13 mouse cellular contexts compared by ENCODE assay signal in the genomic region with DNA sequence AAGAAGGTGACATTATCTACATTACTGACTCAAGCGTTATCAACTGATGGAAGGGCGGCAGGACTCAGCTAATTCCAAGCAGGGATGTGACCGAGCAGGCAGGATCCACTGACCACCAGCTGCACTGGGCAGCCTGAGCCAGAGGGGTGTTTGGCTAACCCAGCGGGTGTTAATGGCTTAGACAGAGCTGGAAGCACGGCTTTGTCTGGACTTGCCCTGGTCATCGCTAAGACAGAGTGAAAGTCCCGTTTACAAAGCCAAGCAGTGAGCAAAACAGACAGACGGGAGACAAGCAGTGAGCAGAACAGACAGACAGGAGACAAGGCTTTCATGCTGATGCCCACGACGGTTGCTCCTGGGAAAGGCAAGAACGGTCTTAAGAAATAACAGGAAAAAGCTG. TPM values are rescaled to one million over a fixed set of nuclear protein-coding genes. Genes with fewer than 3 reads are reported as not detected.
DNase-seq lines count a peak whose midpoint lies in the region; ATAC-seq lines count a peak whose summit lies in the region.
"Had no signal": no experiment of that assay in that cellular context is flagged by ENCODE, and none has a peak within 500 bp of the region (broad histone marks: within the 10 kb centered on the region; RNA-seq: fewer than 3 reads in every experiment).

No protein-coding gene starts in this region.

- no peaks in the 10 kb centered on the region for H3K9me3 ChIP-seq in forebrain, embryonic 12.5 days
- no peaks in the 10 kb centered on the region for H3K9me3 ChIP-seq in forebrain, embryonic 15.5 days
- H3K9me3 ChIP-seq in midbrain, embryonic 11.5 days (ENCODE audit: control insufficient read depth, low read length), result no peaks in the 10 kb centered on the region
- H3K9me3 ChIP-seq in midbrain, embryonic 15.5 days, result no peaks in the 10 kb centered on the region
- H3K9me3 ChIP-seq in limb, embryonic 13.5 days, result no peaks in the 10 kb centered on the region
- H3K9me3 ChIP-seq: embryonic facial prominence, embryonic 12.5 days had no signal

- no peak overlapping the region for H3K4me3 ChIP-seq in forebrain, embryonic 12.5 days (replicated peaks)
- no peak overlapping the region for H3K4me3 ChIP-seq in forebrain, embryonic 15.5 days
- no peak overlapping the region for H3K4me3 ChIP-seq in midbrain, embryonic 11.5 days (ENCODE audit: low read depth, low read length)
- H3K4me3 ChIP-seq in midbrain, embryonic 15.5 days, result no peak overlapping the region
- H3K4me3 ChIP-seq in limb, embryonic 13.5 days, result no peak overlapping the region
- H3K4me3 ChIP-seq: embryonic facial prominence, embryonic 12.5 days had no signal

- 0 out of 2 replicates have a peak overlapping the region, but pooled peaks have one; percentile 1 for H3K9ac ChIP-seq in forebrain, embryonic 12.5 days
- H3K9ac ChIP-seq in forebrain, embryonic 15.5 days (replicated peaks), result no peak overlapping the region
- H3K9ac ChIP-seq in midbrain, embryonic 11.5 days (ENCODE audit: low read length), result 0 out of 2 replicates have a peak overlapping the region, but pooled peaks have one; percentile 17
- H3K9ac ChIP-seq in midbrain, embryonic 15.5 days, result no peak overlapping the region
- no peak overlapping the region for H3K9ac ChIP-seq in limb, embryonic 13.5 days
- H3K9ac ChIP-seq: embryonic facial prominence, embryonic 12.5 days had no signal

- H3K4me2 ChIP-seq in forebrain, embryonic 12.5 days, result 0 out of 2 replicates have a peak overlapping the region, but pooled peaks have one; percentile 23
- no peak overlapping the region for H3K4me2 ChIP-seq in forebrain, embryonic 15.5 days (replicated peaks)
- peak overlapping the region; percentile 2 for H3K4me2 ChIP-seq in midbrain, embryonic 11.5 days
- H3K4me2 ChIP-seq in midbrain, embryonic 15.5 days, result no peak overlapping the region
- H3K4me2 ChIP-seq in limb, embryonic 13.5 days (replicated peaks), result peak overlapping the region; percentile 19; the same call in 1 of the 2 replicates
- H3K4me2 ChIP-seq: embryonic facial prominence, embryonic 12.5 days had no signal

- peaks cover 8% of the 10 kb centered on the region; the same call in 1 of the 2 replicates for H3K27me3 ChIP-seq in forebrain, embryonic 12.5 days
- H3K27me3 ChIP-seq in forebrain, embryonic 15.5 days, result no peaks in the 10 kb centered on the region
- peaks cover 2% of the 10 kb centered on the region; the same call in 1 of the 2 replicates for H3K27me3 ChIP-seq in midbrain, embryonic 11.5 days (ENCODE audit: control insufficient read depth, insufficient read depth, low read length)
- 0 out of 2 replicates have a peak, but pooled peaks cover 3% of the 10 kb centered on the region for H3K27me3 ChIP-seq in midbrain, embryonic 15.5 days (replicated peaks)
- H3K27me3 ChIP-seq in limb, embryonic 13.5 days, result no peaks in the 10 kb centered on the region
- H3K27me3 ChIP-seq: embryonic facial prominence, embryonic 12.5 days had no signal

- 4% methylated on average over 11 of the region's 11 CpGs for WGBS in forebrain, embryonic 12.5 days
- 8% methylated on average over 11 of the region's 11 CpGs for WGBS in forebrain, embryonic 15.5 days
- 2% methylated on average over 11 of the region's 11 CpGs for WGBS in midbrain, embryonic 11.5 days
- WGBS in midbrain, embryonic 15.5 days, result 3% methylated on average over 11 of the region's 11 CpGs
- 13% methylated on average over 11 of the region's 11 CpGs for WGBS in limb, embryonic 13.5 days

- H3K4me1 ChIP-seq in forebrain, embryonic 12.5 days, result peaks cover 13% of the 10 kb centered on the region
- H3K4me1 ChIP-seq in forebrain, embryonic 15.5 days, result no peaks in the 10 kb centered on the region
- peaks cover 4% of the 10 kb centered on the region; the same call in 1 of the 2 replicates for H3K4me1 ChIP-seq in midbrain, embryonic 11.5 days (ENCODE audit: control insufficient read depth, insufficient read depth, low read length)
- H3K4me1 ChIP-seq in midbrain, embryonic 15.5 days, result peaks cover 12% of the 10 kb centered on the region; the same call in 1 of the 2 replicates
- peaks cover 16% of the 10 kb centered on the region for H3K4me1 ChIP-seq in limb, embryonic 13.5 days
- H3K4me1 ChIP-seq: embryonic facial prominence, embryonic 12.5 days had no signal

- no peaks in the 10 kb centered on the region for H3K36me3 ChIP-seq in forebrain, embryonic 12.5 days (replicated peaks)
- H3K36me3 ChIP-seq in forebrain, embryonic 15.5 days, result no peaks in the 10 kb centered on the region
- no peaks in the 10 kb centered on the region; the same call in 1 of the 2 replicates for H3K36me3 ChIP-seq in midbrain, embryonic 11.5 days (ENCODE audit: control insufficient read depth, insufficient read depth, low read length)
- no peaks in the 10 kb centered on the region for H3K36me3 ChIP-seq in midbrain, embryonic 15.5 days (replicated peaks)
- no peaks in the 10 kb centered on the region for H3K36me3 ChIP-seq in limb, embryonic 13.5 days
- H3K36me3 ChIP-seq: embryonic facial prominence, embryonic 12.5 days had no signal

- no peak overlapping the region for H3K27ac ChIP-seq in forebrain, embryonic 12.5 days
- no peak overlapping the region for H3K27ac ChIP-seq in forebrain, embryonic 15.5 days (replicated peaks)
- H3K27ac ChIP-seq in midbrain, embryonic 11.5 days (ENCODE audit: low read depth, low read length), result no peak overlapping the region
- no peak overlapping the region for H3K27ac ChIP-seq in midbrain, embryonic 15.5 days
- H3K27ac ChIP-seq in limb, embryonic 13.5 days, result no peak overlapping the region
- H3K27ac ChIP-seq: embryonic facial prominence, embryonic 12.5 days had no signal

- intact Hi-C loops in left cerebral cortex, postnatal 25 days (cut with DNase I), result no loop called here

- DNase-seq in midbrain, embryonic 11.5 days (ENCODE audit: low spot score, missing footprints), result peak; percentile 93
- no peak for DNase-seq in adrenal gland, adult 2 months
- no peak for DNase-seq in left cerebral cortex, postnatal 25 days (ENCODE audit: low spot score in 2 of 2)
- no peak for DNase-seq in kidney, postnatal 10 days
- DNase-seq: left cerebral cortex, postnatal 4 days; lung, postnatal 4 days had no signal

- 0 out of 2 replicates have a peak, but pooled peaks have one; percentile 27 for ATAC-seq in forebrain, embryonic 12.5 days (ENCODE audit: low FRiP score)
- no peak for ATAC-seq in forebrain, embryonic 15.5 days (replicated peaks)
- peak; percentile 52; the same call in 1 of the 2 replicates for ATAC-seq in midbrain, embryonic 11.5 days (ENCODE audit: low FRiP score)
- ATAC-seq in midbrain, embryonic 15.5 days (replicated peaks), result no peak
- ATAC-seq in limb, embryonic 13.5 days (ENCODE audit: low FRiP score, low read depth), result no peak
- ATAC-seq: inflammation-experienced regulatory T-cells, adult 6 months had no signal

RNA-seq across cellular contexts. Expression of a gene that starts 4.2 kb away (rescaled TPM):
- polyA plus RNA-seq in forebrain, embryonic 12.5 days (2016; fragmentation: Nextera tagmentation; extraction: Ambion mirVana), result 27.5 and 30.8 TPM in 2 replicates
- 18.7 and 20.4 TPM in 2 replicates for polyA plus RNA-seq in forebrain, embryonic 15.5 days (2015; fragmentation: Nextera tagmentation; extraction: Ambion mirVana)
- 11.6 and 12.8 TPM in 2 replicates for polyA plus RNA-seq in midbrain, embryonic 11.5 days (2014; fragmentation: Nextera tagmentation; extraction: Ambion mirVana)
- 52.0 and 58.2 TPM in 2 replicates for polyA plus RNA-seq in midbrain, embryonic 15.5 days (2015; fragmentation: Nextera tagmentation; extraction: Ambion mirVana)
- polyA plus RNA-seq in limb, embryonic 13.5 days (2015; fragmentation: Nextera tagmentation; extraction: Ambion mirVana), result 0.14 and 0.32 TPM in 2 replicates
- not detected for total RNA-seq in adrenal gland, adult 2 months (2021)
- not detected in 2 replicates for polyA plus RNA-seq in adrenal gland, adult 2 months (2012; rRNA removed)
- total RNA-seq in left cerebral cortex, postnatal 25 days (2021), result 1 to 10 TPM in 1 of 2 experiments, under 1 TPM in 1; 0.76 to 1.1 TPM
- total RNA-seq: gastrocnemius, adult 8-10 months had no signal
- polyA plus RNA-seq: inflammation-experienced regulatory T-cells, adult 6 months had no signal

Comparison
In these comparisons a context has a peak if more than half of its experiments do, and no peak if none do; other contexts are left out.
1. ATAC-seq: peak in forebrain, embryonic 12.5 days (single experiment) and midbrain, embryonic 11.5 days (single experiment); none in forebrain, embryonic 15.5 days (single experiment), midbrain, embryonic 15.5 days (single experiment) and limb, embryonic 13.5 days (single experiment).
2. H3K4me2 ChIP-seq: peak in forebrain, embryonic 12.5 days (single experiment), midbrain, embryonic 11.5 days (single experiment) and limb, embryonic 13.5 days (single experiment); none in forebrain, embryonic 15.5 days (single experiment) and midbrain, embryonic 15.5 days (single experiment).
3. H3K9ac ChIP-seq: peak in forebrain, embryonic 12.5 days (single experiment) and midbrain, embryonic 11.5 days (single experiment); none in forebrain, embryonic 15.5 days (single experiment), midbrain, embryonic 15.5 days (single experiment) and limb, embryonic 13.5 days (single experiment).